Mouse (Mus musculus) urinary bladder, postnatal 36 days (tissue): Measurements from ENCODE around the gene Sdhd.
"Not testable (repeated sequence)": the region's sequence is repeated elsewhere in the genome, so short reads cannot be mapped to it uniquely, and the experiment has no call there.

ENCODE experiments used
- DNase-seq, 2 experiments: peaks; one replicate each; pipeline ENCODE4 v3.0.0; 2022; ENCODE audit warnings: low spot score in 2 of 2, mixed read lengths in 1 of 2

Gene Sdhd

DNA sequence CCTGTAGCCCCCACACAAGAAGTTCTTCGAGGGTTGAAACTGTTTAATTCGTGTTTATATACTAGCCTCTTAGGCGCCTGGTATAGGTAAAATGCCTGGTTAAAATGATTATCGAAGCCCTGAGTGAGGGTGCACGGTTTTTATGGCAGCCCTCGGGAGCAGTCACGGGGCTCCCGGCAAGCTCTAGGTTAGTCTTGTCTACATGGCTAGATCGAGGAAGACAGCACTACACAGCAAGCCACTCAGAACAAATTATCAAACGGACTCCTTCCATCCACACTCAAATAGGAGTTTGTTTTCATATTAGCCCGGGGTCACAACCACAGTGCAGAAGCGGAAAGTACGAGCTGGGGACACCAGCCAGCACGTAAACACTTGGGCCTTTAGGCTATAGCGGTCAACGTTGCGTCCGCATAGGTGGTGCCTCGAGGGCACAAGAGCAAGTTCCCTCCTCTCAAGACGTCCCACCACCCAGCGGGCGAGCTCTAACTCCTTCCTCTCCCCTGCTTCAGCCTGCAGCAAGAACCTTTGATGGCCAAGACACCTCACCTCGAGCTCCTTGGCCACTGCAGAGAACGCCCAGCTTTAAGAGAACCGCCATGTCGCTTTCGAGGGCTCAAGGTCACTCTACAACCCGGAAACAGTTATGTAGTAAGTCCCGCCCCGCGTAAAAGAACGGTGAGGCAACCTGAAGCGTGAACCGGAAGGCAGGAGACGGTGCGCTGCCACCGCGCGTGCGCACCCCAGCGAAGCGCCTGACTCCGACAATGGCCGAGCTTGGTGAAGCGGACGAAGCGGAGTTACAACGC is at the start of gene Sdhd, which contains the start of gene Timm8b:
Gene Sdhd (minus strand): TSS at position 624 of the 809 bp plus-strand sequence.
Gene Timm8b (plus strand): TSS at position 722 of the 809 bp plus-strand sequence.
- peak; percentile 93 for DNase-seq

DNA sequence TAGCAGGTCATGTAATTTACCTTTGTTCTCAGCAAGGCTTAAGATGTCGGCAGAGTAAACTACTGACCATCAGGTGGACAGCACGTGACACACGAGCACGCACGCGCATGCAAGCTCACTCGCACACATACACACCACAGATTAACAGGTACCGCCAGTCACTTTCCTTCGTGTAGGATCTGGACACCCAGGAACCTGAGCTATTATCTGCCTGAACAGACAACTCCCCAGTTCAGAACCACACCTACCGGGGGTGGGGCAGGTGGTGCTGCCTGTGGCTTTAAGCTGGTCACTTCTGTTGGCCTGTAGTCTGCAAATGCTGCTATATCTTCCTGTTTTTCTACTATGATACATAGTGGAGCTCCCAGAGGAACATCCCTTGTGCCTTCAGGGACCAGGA is 46.9 kb upstream of the Sdhd start:
- no peak for DNase-seq

DNA sequence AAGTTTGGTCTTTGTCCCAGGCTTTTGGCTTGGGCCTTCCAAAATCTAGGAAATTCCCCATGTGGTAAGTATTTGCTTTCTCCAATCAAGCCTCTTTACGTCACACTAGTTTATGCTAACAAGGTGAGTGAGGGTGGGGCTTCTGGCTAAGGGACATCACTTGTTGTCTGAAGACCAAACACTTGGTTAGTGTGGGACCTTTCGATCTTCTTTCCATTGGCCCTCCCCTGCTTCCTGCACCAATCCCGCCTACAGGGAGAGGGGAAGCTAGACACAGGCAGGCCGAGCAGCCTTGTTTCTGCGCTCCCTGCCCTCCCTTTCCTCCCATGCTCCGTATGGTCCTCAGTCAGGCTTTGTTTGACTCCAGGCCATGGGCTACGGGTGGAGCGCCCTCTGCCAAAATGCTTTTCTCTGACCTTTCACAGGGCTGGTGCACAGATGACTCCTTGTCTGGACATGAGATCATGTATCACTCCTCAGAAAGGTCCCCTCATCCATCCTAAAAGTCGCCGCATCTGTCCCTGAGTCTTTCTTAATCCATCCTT is 43.3 kb upstream of the Sdhd start:
- DNase-seq, result no peak

DNA sequence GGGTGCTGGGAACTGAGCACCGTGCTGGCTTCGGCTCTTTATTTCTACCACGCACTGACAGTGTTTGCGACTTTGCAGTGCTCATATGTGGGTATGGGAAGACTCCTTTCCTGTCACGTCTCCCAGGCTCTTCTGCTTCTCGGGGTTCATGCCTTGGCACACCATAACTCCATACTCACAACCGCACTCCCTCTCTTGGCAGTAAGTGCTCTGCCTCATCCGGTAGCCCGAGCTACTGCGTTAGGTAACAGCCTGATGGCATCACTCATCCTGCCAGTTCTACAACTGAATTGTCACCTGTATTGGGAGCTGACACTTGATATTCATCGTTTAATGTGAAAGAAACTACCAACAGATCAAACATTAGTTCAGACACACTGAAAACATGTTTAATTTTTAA is 30.7 kb upstream of the Sdhd start:
- DNase-seq, result no peak

DNA sequence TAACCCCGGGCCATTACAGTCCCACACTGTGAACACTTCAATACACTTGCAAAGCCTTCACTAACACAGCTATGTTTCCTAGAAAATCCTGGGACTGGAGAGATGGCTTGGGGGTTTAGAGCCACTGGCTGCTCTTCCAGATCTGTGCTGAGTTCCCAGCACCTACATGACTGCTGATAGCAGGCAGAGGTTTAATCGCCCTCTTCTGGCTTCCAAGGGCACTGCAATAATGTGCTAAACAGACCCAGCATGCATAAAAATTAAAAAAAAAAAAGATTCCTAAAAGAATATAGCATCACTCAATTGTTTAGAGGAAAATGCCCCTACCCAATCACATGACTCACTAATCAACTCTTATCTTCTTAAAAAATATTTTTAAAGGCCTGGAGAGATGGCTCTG is 29.4 kb upstream of the Sdhd start:
- DNase-seq, result no peak

DNA sequence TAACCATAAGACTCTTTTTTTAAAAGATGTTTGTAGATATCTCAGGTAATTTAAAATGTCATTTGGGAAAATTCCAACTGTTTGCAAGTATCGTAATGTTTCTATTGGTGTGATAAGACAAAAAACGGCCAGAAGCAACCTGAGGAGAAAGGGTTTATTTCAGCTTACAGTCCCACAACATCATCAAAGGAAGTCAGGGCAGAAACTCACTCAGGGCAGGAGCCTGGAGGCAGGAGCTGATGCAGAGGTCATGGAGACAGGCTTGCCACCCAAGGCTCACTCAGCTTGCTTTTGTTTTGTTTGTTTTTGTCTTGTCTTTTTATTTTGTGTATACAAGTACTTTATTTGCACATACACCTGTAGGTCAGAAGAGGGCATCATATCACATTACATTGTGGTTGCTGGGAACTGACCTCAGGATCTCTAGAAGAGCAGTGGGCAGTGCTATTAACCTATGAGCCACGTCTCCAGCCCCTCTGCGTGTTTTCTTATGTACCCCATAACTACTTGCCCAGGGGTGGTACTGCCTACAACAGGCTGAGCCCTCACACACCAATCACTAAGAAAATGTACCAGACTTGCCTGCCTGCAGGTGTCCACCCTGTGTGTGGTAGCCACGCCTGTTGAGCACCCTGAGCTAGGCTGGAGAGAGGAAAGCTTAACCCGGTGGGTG is 28.5 kb upstream of the Sdhd start:
- DNase-seq, result no peak

DNA sequence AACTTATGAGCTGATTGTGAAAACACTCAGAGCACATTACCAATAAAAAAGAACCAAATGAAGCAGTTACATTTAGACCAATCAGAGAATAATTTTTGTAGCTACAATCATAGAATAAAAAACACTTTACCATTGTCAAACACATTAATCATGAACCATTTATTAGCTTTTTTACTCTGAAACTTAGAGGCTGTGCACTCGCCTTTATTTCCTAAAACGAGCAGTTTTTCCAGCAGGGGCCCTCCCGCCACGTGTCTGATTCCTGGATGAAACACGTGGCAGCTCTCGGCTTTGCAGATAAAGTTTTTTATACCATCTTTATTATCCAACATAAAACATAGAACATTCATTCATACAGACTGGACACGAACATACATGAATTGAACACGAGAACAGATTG is 27.3 kb upstream of the Sdhd start:
- DNase-seq, result not testable (repeated sequence)

DNA sequence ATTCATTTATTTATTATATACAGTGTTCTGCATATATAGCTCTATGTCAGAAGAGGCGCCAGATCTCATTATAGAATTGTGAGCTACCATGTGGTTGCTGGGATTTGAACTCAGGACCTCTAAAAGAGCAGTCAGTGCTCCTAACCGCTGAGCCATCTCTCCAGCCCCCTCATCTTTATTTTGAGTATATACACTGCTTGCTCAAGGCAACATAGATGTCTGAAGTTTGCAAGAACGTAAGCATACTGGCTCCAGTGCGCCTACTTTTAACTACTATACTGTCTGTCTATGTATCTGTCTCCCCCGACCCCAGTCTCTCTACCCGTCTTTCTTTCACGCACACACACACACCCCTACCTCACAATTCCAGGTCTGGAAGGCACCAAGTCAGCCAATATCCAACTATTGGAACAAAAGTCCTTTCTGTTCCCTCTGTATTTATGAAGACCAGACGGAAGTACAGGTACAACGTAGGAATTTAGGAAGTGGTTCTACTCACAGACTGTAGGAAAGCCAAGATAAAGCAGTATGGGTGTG is 14.2 kb upstream of the Sdhd start:
- no peak for DNase-seq

DNA sequence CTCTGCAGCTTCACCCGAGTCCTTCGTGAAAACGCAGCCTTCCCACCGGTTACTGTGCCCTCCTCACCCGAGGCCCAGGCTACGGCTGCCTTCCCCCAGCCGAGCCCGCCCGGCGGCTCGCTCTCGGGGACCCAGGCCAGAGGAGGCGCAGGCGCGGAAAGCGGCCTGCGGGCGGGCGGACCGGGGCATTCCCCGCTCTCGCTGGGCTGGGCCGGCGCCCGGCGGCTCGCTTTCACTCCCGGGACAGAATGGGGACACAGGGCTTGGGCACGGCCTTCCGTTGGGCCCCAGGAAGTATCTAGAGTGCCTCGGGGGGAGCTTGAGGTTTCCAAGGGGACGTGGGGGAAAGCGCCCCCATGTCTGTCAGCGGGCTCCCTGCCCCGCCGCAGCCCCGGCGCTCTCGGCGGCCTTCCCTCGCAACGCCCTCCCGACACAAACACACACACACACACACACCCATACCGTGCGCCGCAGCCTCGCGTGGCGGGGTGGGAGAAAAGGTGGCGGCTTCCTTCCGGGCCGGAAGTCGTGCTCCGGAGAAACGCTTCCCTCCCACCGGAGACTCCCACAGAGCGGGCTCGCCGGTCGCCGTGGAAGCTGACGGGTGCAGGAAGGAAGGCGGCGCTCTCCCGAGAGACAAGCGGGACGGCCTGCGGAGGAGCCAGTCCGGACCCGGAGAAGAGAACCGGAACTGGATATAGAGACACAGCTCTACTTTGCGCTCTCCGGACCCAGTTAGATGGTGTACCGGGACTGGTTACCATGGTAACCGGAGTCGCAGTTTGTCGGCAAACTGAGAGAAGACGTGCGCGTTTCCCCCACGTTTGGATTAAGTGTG is 13.4 kb upstream of the Sdhd start, which contains the start of the genes Pih1d2 and Nkapd1:
Gene Pih1d2 (plus strand): TSS at position 556 of the 838 bp plus-strand sequence.
Gene Nkapd1 (minus strand): TSS at position 699 of the 838 bp plus-strand sequence.
- DNase-seq, result peak; percentile 86 to 88

DNA sequence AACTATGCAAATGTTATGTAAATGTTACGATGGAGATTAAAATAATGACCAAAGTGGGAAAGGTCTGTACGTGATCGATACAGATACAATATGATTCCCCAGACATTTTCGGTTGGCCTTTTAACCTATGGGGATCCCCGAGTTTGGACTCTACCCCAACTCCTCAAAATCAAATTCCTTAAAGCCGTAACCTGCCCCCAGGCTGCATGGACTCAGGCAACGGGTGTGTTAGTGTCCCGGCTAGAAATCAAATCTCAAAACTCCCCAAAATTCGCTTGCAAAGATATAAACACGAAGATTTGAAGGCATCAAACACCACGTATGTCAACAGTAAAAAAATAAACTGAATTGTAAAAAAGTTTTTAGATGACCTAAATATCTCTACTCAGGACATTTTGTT is 12.5 kb upstream of the Sdhd start:
- DNase-seq, result no peak

DNA sequence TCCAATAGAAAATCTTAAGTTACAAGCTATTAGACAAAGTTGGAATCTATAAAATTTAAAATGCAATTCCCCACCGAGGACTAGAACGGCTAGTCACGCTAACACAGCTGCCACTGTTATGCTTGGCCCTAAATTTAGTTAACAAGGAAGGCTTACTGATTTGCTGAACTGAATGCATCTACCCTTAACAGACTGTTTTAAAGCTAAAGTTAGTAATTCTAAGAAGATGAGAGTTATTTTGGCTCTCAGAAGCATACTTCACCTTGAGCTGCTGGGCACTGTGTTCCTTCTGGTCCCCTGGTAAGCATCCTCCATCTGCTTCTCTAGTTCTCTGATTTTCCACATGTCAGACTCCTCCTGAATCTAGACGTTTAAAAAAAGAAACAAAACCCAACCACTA is 8.5 kb upstream of the Sdhd start:
- DNase-seq, result no peak

DNA sequence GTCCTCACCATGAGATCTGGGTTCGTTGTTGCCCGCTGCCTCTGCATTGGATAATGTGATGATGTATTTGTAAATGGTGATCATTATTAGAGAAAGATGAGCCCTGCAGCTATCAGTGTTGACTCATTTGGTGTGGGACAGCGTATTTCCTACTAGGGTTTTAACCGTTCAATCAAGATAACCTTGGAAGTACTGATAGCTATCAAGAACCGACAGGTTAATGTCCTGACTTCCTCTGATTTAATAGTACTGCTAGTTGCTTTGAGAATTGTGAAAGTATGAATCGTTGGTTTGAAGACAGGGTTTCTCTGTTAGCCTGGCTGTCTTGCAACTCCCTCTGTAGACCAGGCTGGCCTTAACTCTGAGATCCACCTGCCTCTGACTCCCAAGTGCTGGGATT is 726 bp upstream of the Sdhd start:
- DNase-seq, result no peak

DNA sequence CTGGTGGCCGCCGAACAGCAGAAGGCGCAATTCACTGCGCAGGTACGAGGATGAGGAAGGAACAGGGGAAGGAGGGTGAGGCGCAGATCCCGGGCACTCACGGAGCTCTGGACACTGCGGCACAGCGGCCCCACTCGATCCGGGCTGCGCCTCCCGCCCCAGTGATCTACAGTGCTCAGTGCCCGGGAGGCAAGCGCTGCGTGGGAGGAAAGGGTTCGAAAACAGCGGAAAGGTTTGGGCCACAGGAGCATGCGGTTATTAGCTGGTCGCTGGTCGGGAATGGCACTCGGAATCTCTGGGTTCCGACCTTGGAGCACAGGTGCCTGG is 349 bp upstream of the Sdhd start:
- no peak for DNase-seq

DNA sequence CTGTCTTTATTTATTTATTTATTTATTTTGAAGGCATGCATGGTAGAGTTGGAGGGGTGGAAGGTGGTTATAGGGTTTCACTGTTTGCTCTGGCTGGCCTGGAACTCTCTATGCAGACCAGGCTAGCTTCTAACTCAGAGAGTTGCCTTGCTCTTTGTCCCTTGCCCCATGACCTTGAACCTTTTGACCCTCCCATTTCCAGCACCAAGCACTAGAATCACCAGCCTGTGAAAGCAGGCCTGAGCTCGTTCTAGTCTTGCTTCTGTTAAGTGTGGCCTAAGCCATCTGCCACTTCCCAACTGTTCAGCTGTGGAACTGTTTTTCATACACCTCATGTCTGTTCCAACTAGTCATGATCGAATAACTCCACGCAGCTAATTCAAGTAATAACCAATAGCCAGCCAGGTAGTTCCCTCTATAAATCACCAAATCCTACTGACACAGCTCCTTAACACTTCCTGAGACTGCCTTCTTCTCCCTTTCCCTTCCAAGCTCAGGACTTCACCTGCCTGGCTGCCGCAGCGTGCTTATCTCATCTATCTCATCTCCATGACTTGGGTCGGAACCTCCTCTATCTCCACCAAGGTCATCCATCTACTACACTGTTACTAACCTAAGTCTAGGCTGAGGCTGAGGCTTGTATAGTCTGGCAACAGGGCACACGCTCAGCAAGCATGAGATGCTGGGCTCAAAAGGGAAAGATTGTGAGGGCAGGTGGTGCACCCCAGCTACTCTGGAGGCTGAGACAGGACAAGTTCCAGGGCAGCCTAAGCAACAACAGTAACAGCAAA is 1.4 kb downstream of the Sdhd start:
- no peak for DNase-seq

DNA sequence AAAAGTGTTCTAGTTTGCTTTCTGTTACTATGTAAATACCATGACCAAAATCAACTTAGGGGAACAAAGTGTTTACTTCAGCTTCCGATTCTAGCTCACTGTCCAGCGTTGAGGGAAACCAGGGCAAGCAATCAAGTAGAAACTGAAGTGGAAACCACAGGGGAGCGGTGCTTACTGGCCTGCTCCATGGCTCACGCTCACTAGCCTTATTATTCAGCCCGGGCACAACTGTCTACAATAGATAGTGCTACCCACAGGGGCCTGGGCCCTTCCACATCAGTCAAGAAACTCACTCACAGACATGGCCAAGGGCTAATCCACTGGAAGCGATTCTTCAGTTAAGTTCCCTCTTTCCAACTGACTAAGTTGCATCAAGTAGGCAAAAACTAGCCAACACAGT is 2.1 kb downstream of the Sdhd start:
- DNase-seq, result no peak

DNA sequence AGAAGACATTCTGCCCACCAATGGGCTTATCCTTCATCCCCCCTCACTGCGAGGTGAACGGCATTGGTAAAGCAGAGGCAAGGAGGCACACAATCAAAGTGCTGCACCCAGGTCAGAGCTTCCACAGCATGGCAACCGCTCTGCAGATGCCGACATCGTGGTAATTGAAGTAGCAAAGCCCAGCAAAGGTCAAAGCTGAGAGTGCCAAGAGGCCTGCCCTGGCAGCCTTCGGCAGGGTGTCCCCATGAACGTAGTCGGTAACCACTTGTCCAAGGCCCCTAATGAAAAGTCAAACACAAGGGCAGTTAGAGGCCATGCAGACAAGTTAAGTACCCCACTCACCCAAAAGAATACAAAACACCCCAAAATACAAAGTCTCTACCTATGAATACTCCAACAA is 6.6 kb downstream of the Sdhd start:
- no peak for DNase-seq

DNA sequence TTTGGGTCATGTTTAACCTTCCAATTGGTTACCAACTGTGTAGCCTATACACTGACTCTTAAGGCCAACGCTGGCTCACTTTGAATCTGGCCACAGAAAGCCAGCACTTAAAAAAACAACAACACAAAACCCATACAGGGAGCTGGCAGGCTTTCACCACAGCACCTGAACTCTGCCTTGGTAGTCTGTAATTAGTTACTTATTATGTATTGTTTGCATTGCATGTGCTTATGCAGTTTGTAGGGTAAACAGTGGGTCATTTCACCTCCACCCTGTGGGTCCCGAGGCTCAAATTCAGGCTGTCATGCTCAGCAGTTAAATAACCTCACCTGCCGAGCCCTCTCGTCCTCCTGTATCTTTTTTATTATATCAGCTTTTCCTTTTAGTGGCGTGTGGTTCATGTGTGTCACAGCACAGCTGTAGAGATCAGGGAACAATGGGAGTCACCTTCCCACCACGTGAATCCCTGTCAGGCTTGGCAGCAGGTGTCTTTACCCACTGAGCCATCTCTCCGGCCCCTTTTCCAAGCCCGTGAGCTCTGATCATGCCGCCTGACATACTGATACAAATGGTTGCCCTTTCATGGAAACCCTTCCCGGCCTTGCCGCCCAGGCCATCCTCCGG is 8.7 kb downstream of the Sdhd start:
- DNase-seq, result no peak

DNA sequence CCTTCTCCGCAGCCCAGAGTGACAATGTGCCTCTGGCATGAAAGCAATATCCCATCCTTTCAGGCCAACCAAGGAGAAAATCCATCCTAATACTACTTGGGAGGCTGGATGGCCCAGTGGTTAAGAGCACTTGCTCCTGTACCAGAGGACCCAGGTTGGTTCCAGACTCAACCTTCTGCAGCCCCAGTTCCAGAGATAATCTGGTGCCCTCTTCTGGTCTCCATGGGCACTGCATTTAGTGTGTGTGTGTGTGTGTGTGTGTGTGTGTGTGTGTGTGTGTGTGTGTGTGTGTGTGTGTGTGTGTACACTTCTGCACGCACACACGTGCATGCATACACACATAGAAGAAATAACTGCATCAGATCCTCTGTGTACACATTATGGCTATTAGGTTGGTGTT is 10.1 kb downstream of the Sdhd start:
- DNase-seq, result no peak

DNA sequence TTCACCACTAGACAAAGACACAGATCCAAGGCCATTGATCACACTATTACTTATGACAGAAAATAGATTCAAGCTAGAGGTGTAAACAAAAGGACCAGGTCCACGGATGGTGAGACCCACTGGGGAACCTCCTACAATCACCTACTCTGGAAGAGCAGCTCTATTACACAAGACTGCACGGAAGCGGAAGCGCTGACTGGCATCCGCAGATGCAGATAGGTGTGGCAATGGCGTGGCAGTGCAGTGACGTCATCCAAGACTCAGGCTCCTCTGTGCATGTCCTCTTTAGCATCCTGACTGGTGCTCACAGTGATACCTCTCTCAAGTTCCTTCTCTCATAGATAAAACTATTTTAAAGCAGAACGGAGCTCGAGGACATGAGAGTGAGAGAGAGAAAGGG is 10.7 kb downstream of the Sdhd start:
- no peak for DNase-seq

DNA sequence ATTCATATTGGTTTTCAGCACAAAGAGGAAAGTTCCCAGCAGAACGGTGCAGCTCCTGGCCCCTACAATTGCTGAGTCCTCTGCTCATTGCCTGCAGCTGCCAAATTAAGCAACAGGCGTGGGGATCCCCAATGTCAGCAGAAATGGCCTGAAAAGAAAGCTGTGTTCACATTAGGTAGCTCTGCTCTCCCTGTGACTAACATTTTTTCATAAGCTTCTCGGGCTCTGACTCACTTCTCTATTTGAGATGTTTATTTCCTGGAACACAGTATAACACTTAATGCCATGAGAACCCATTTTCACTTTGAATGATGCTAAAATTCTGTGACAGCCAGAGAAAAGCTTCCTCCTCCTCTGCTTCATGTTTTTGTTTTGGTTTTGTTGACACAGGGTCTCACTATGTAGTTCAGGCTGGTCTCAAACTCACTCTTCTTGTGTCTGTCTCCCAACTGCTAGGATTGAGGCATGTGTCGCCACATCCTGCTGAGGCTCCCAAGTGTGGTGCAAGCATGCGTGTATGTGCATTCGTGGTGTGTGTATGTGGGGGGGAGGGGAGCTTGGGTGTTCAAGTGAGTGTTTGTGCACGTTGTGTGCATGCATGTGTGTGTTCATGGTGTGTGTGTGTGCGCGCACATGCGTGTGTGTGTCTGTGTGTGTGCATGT is 12.6 kb downstream of the Sdhd start:
- peak in 1 of 2 experiments; percentile 34 for DNase-seq
